Mouse (Mus musculus) thymus, adult 2 months (tissue): Measurements from ENCODE around the gene Olfr582. TPM values are rescaled to one million over a fixed set of nuclear protein-coding genes. Genes with fewer than 3 reads are reported as not detected.

Source experiments
- DNase-seq: peaks from one replicate; pipeline ENCODE4 v3.0.0; 2021
- H3K27ac ChIP-seq: fragments of 200-500 bp; 2 replicates; pipeline ENCODE4 v1.5.1; 2012; ENCODE audit warnings: low read length, control low read depth; ENCODE audit not compliant: control insufficient read depth, insufficient read depth
- H3K27me3 ChIP-seq: fragments of 200-500 bp; 2 replicates; pipeline ENCODE4 v1.6.1; 2012; ENCODE audit warnings: mild to moderate bottlenecking, low read length, moderate library complexity, mixed read lengths; ENCODE audit not compliant: control insufficient read depth, insufficient read depth
- H3K36me3 ChIP-seq: fragments of 200-500 bp; 2 replicates; pipeline ENCODE4 v1.6.1; 2012; ENCODE audit warnings: mild to moderate bottlenecking, low read length, moderate library complexity; ENCODE audit not compliant: control insufficient read depth, insufficient read depth
- H3K4me1 ChIP-seq: fragments of 200-500 bp; replicated peaks from 2 replicates; pipeline ENCODE4 v1.6.1; 2012; ENCODE audit warnings: low read length; ENCODE audit not compliant: control insufficient read depth, insufficient read depth
- H3K4me3 ChIP-seq: fragments of 200-500 bp; 2 replicates; pipeline ENCODE4 v1.5.1; 2012; ENCODE audit warnings: mild to moderate bottlenecking, low read length, control low read depth, moderate library complexity; ENCODE audit not compliant: control insufficient read depth, insufficient read depth
- CTCF ChIP-seq: fragments of 200-500 bp; IDR thresholded peaks from 2 replicates; pipeline ENCODE4 v1.5.1; 2012; ENCODE audit warnings: mild to moderate bottlenecking, control low read depth, low read length, moderate library complexity, borderline replicate concordance; ENCODE audit not compliant: control insufficient read depth, poor library complexity, insufficient read depth; ENCODE audit errors: extremely low read depth
- POLR2A ChIP-seq: fragments of 200-500 bp; IDR thresholded peaks from 2 replicates; pipeline ENCODE4 v1.6.1; 2012; ENCODE audit warnings: mild to moderate bottlenecking, low read length, control low read depth, moderate library complexity; ENCODE audit not compliant: control insufficient read depth, poor library complexity, insufficient read depth; ENCODE audit errors: extremely low read depth
- WGBS: fragments of 180-500 bp; shearing (Covaris S2); methylation state at CpG from one replicate; pipeline ENCODE4 v1.1.7; 2018; 5-methylcytosine and 5-hydroxymethylcytosine counted together
- polyA plus RNA-seq: library from polyadenylated mRNA; depleted of rRNA; stranded (reverse); fragments of >200 nt; gene quantifications from 2 replicates; pipeline ENCODE4 v1.2.3, GENCODE M21; 2012; rRNA removed

Gene Olfr582
- polyA plus RNA-seq = not detected in 2 replicates

GRCm38 (mm10) chr7:103037724-103038123, at the start of gene Olfr582:
TSS of gene Olfr582 (plus strand) at chr7:103038024.
- TF ChIP-seq POLR2A = no peak
- no peak for TF ChIP-seq CTCF
- no peak within 1 kb of the TSS for H3K27ac ChIP-seq
- no peak within 1 kb of the TSS for H3K4me3 ChIP-seq
- no peaks in the 10 kb centered on the region for H3K27me3 ChIP-seq
- H3K36me3 ChIP-seq = no peaks in the 10 kb centered on the region
- no peak for DNase-seq
- no peaks in the 10 kb centered on the region for H3K4me1 ChIP-seq

GRCm38 (mm10) chr7:102989224-102989623, 48.6 kb upstream of the Olfr582 start, which contains the start of gene Olfr578:
TSS of gene Olfr578 (minus strand) at chr7:102989324.
- H3K4me1 ChIP-seq = no peaks in the 10 kb centered on the region
- no peak within 1 kb of the TSS for H3K4me3 ChIP-seq
- 78% methylated on average over 3 of the region's 3 CpGs for WGBS
- H3K27me3 ChIP-seq = no peaks in the 10 kb centered on the region
- H3K27ac ChIP-seq = no peak within 1 kb of the TSS
- H3K36me3 ChIP-seq = no peaks in the 10 kb centered on the region
- no peak for DNase-seq
- no peak for TF ChIP-seq CTCF
- TF ChIP-seq POLR2A = no peak

GRCm38 (mm10) chr7:103051000-103051399, 13.2 kb downstream of the Olfr582 start, which contains the start of gene Olfr583:
TSS of gene Olfr583 (plus strand) at chr7:103051300.
- WGBS = 93% methylated on average over 1 of the region's 1 CpGs
- Histone ChIP-seq H3K4me3 (no peak within 1 kb of the TSS), H3K27ac (no peak within 1 kb of the TSS), H3K36me3 (no peaks in the 10 kb centered on the region), H3K27me3 (no peaks in the 10 kb centered on the region), H3K4me1 (no peaks in the 10 kb centered on the region)
- no peak for TF ChIP-seq POLR2A
- TF ChIP-seq CTCF = no peak
- no peak for DNase-seq

GRCm38 (mm10) chr7:103081585-103081984, 43.8 kb downstream of the Olfr582 start, which contains the start of gene Olfr584:
TSS of gene Olfr584 (plus strand) at chr7:103081885.
- Histone ChIP-seq H3K27me3 (no peaks in the 10 kb centered on the region), H3K4me3 (no peak within 1 kb of the TSS), H3K36me3 (no peaks in the 10 kb centered on the region), H3K4me1 (no peaks in the 10 kb centered on the region), H3K27ac (no peak within 1 kb of the TSS)
- no peak for TF ChIP-seq CTCF
- no peak for TF ChIP-seq POLR2A
- 90% methylated on average over 1 of the region's 1 CpGs for WGBS
- DNase-seq = no peak

Other genes with a start within 250 kb of the Olfr582 start
- gene Olfr564, start 234.5 kb upstream of the Olfr582 start, polyA plus RNA-seq = not detected in 2 replicates
- not detected in 2 replicates for gene Olfr566, start 179.3 kb upstream of the Olfr582 start, polyA plus RNA-seq
- gene Olfr568, start 160.9 kb upstream of the Olfr582 start, polyA plus RNA-seq = not detected in 2 replicates
- not detected in 2 replicates for gene Olfr569, start 147.1 kb upstream of the Olfr582 start, polyA plus RNA-seq
- gene Olfr570, start 143.4 kb upstream of the Olfr582 start, polyA plus RNA-seq = not detected in 2 replicates
- gene Olfr571, start 120.5 kb upstream of the Olfr582 start, polyA plus RNA-seq = not detected in 2 replicates
- gene Olfr572, start 113.6 kb upstream of the Olfr582 start, polyA plus RNA-seq = not detected in 2 replicates
- gene Olfr573-ps1, start 95.4 kb upstream of the Olfr582 start, polyA plus RNA-seq = not detected in 2 replicates
- not detected in 2 replicates for gene Olfr574, start 89.6 kb upstream of the Olfr582 start, polyA plus RNA-seq
- not detected in 2 replicates for gene Olfr575, start 79.2 kb upstream of the Olfr582 start, polyA plus RNA-seq
- not detected in 2 replicates for gene Olfr576, start 75.4 kb upstream of the Olfr582 start, polyA plus RNA-seq
- gene Olfr577, start 62.1 kb upstream of the Olfr582 start, polyA plus RNA-seq = not detected in 2 replicates
- not detected in 2 replicates for gene Olfr578, start 48.7 kb upstream of the Olfr582 start, polyA plus RNA-seq
- not detected in 2 replicates for gene Olfr583, start 13.3 kb downstream of the Olfr582 start, polyA plus RNA-seq
- gene Olfr584, start 43.9 kb downstream of the Olfr582 start, polyA plus RNA-seq = not detected in 2 replicates
- gene Olfr585, start 59.7 kb downstream of the Olfr582 start, polyA plus RNA-seq = not detected in 2 replicates
- not detected in 2 replicates for gene Olfr586, start 87.6 kb downstream of the Olfr582 start, polyA plus RNA-seq
- not detected in 2 replicates for gene Olfr588-ps1, start 102.9 kb downstream of the Olfr582 start, polyA plus RNA-seq
- not detected in 2 replicates for gene Olfr589, start 118.3 kb downstream of the Olfr582 start, polyA plus RNA-seq
- not detected in 2 replicates for gene Olfr591, start 140.3 kb downstream of the Olfr582 start, polyA plus RNA-seq
- not detected in 2 replicates for gene Olfr592, start 146.8 kb downstream of the Olfr582 start, polyA plus RNA-seq
- not detected in 2 replicates for gene Olfr593, start 173.8 kb downstream of the Olfr582 start, polyA plus RNA-seq
- not detected in 2 replicates for gene Olfr594, start 179.0 kb downstream of the Olfr582 start, polyA plus RNA-seq
- not detected in 2 replicates for gene Usp17ld, start 214.5 kb downstream of the Olfr582 start, polyA plus RNA-seq